Mouse (Mus musculus) telencephalon, adult 2 months (tissue): ENCODE results near the gene Mroh2a.
A peak's percentile ranks its signal among the peaks of the same experiment; 100 is the strongest.

ENCODE experiments used
- DNase-seq: peaks from one replicate; pipeline ENCODE4 v3.0.0-alpha.2; 2011; ENCODE audit warnings: low read depth, low spot score

Mroh2a gene

DNA sequence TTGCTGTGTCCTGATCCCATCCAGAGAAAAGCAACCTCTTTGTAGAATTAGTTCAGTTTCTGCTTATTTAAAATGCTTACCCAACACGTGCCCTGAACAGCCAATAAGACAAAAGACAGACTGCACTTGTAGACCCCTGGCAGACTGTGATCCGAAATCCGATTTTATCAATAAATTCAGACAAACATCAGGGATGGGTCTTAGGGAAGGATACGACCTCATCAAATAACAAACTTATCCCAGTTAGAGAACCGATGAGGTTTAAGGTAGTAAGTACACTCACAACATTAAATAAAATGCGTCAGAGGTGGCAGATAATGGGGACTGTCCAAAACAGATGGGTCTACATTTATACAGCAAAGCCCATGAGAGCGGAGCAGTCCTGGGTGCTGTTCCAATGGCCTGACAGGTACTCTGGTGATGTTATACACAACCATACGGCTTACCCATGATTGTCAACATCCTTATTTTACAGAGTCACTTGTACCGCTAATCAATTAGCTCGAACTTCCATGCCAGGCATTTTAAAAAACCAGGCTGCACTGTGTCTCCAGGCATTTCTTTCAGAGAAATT, 49.8 kb downstream of the Mroh2a start:
- no peak for DNase-seq

DNA sequence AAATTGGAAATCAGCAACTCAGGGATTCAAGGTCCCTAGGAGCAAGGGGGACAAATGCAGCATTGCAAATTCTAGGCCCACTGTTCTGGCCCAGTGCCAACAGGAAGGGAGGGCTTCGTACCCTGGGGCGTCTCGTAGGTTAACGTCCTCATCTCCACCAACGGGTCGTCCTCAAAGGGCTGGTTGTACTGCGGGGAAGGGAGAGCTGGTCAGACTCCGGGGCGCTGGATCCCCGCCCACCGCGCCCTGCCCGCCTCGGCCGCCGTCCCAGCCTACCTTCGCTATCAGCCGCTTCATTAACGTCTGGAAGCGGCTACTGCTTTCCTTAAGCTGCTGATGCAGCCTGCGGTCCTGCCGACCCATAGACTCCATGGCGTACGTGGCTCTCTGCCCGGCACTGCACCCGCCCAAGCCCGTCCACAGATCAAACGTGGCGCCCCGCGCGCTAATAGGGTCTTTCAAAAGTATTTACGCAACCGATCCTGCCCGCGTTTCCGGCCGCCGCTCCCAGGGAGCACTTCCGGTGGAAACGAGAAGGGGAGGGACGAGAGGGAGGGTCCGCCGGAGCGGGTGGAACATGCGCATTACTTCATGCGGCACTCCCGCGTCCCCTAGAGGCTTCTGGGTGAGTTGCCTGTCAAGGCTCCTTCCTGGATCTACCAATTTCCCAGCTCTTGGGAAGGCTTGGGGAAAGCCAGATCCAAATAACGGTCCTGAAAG, 50.5 kb downstream of the Mroh2a start, which contains the start of the genes Hjurp and Trpm8:
Hjurp (minus strand) TSS at position 536 of the 720 bp plus-strand sequence.
Trpm8 (plus strand) TSS at position 564 of the 720 bp plus-strand sequence.
- peak; percentile 100 for DNase-seq

DNA sequence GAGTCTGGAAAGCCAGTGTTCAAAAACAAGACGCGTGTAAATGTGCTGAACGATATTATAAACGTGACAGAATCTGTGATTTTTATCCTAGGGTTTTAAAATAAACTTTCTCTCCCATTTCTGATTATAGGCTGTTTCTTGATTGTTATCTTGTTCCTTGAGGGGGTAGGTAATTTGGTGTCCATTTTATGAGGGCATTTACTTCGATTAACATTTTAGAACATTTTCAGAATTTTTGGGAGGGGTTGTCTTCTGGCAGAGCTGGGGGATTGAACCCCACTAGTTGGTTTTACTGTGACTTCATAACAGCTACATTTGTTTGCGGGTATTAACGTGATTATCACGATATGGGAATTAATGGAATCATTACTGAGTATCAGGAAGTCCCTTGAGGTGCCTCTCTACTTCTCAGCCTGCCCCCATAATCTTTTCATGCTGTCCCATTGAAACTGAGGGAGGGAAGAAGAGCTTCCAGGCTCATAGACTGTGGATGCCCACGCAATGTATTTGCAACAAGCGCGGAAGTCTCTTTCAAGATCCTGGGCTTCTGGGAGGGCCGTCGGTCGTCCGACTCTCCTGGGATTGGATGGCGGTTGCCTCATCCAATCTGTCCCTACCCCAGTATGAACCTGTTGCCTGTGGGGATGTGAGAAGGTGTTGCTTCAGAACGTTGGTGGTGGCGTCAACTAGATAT, 51.2 kb downstream of the Mroh2a start:
- no peak for DNase-seq

DNA sequence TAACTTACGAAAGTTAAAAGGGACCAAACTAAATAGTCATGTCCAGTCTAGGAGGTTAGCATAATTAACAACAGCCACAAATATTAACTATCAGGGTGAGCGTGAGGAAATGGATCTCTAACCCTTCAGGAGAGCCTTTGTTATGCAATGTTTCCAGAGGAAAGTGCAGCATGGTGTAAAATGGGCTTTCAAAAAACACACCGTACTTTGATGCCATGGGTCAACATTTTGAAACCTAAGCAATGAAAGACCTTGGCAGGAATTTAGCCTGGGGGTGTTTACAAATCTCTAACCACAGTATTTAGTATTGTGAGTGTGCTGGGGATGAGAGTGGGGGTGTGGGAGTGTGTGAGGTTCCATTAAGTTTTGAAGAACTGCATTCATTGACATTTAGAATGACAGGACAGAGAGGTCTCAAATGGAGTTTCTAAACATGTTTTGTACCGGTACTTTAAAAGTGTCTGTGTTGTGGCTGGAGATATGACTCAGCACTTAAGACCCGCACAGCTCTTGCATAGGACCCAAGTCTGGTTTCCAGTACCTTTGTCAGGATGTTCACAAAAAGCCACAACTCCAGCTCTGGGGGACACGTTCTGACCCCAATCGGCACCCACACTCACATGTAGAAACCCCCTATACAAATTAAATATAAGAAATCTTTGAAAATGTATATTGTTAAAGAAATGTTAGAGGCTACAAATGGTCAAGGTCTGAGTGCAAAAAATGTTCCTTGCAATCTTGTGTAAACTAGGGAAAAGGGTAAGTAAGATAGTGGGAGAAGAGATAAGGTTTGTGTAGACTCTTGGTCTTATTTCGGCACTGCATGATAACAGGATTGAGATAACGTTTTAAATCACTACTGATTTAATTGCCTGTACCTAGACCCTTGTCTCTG, 52.6 kb downstream of the Mroh2a start:
- DNase-seq: no peak

DNA sequence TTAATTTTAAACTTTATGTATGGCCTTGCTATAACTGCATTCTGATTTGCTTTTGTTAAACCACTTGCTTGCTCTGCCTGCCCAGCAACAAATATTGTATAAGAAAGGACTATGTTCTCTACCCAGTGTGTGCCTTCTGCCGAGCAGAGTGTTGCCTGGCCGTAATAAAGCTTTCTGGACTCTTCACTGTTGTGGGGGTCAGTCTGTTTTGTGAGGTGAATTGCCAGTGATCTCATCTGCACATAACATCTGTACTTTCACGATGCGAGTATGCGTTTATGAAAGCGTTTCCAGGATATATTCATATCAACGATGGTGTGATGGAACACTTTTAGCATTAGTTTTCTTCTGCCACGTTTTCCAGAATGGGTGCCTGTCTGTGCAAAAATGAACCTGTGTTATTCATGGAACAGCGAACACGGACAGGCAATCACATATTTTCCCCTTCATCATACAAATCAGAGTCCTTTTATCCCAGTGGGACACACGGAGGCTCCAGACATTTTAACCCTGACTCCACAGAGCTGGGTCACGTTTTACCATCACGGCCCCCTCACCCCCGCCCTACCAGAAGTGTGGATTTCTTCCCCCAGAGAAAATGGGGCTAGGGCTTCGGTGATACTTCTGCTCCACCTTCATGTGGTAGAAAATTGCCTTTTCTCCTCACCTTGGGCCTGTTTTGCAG, 53.4 kb downstream of the Mroh2a start:
- DNase-seq: no peak

DNA sequence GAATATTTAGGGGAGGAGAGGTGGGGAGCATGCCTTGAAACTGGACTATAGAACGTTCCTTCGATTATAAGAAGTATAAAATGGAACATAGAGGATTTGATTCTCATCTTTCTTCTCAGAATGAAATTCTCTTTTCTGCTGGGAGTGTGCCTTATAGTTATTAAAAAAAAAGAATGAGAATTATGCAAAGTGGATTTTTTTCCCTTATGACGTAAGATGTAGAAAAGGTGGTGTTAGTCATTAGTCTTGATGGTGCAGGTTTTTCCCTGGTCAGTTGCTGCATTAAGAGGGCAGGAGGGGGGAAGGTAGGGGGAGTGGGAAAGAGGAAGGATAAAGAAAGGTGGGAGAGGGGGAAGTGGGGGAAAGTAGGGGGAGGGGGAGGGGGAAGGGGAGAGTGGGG, 55.5 kb downstream of the Mroh2a start:
- no peak for DNase-seq

DNA sequence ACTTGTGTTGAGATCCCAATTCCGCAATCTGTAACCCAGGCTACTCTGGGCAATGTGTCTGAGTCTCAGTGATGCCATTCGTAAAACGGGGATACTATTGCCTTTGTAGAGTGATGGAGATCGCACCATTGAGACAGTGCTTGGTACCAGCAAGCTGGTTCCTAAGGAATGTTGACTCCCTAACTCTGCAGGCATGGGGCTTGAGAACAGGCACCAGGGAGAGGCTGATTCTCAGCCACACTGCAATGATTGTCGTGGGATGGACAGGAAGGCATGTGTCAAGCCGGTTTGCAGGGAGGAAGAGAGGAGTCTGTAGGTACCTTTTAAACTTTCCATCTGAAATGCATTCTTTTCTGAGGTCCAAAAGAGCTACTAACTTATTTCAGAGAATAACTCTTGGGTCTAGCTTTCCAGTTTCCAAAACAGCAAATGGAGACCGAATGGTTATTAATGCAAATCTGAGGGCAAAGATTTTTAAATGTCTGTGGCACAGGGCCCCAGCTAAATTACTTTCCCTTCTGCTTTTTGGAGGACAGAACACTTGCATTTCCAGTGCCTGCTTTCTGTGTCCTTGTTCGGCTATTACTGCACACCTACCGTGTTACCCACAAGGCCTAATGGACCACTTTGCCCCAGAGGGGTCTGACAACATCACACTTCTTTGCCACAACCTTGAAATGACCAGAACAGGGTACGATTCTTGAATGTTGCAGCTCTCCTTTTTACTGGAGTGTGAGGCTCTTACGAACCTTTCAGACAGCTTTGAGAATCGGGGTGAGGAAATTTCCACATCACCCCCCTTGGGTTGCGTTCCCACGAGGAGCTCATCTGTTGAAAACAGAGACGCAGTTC, 56.8 kb downstream of the Mroh2a start:
- no peak for DNase-seq

DNA sequence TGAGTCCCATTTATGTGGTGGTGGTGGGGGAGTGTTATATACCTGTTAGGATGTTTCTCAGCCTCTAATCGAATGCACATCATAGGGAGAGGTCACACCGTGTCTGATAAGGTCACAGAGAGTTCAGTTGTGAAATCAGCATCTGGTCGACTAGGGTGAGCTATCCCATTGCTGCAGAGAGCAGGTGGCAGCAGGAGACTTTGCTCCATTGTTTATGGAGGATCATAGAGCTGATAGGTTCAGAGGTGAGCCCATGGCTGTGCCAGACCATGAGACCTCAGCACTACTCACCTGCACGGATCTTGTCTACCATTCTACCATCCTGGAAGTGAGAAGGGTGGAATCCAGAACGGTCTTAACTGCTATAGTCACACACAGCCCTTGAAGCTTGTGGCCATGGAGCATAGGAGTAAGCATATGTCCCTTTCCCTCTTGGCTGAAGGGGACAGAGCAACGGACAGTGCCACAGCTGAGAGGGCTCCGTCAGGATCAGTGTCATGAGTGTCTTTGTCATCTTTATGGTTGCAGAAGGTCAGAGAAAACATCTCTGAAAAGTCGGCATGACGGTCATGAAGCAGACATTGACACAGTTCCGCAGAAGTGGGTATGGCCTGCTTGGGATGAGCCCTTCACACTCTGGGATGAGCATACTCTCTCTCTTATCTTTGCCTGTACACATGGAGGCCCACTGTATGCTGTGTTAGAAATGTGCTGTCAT, 57.6 kb downstream of the Mroh2a start:
- no peak for DNase-seq

DNA sequence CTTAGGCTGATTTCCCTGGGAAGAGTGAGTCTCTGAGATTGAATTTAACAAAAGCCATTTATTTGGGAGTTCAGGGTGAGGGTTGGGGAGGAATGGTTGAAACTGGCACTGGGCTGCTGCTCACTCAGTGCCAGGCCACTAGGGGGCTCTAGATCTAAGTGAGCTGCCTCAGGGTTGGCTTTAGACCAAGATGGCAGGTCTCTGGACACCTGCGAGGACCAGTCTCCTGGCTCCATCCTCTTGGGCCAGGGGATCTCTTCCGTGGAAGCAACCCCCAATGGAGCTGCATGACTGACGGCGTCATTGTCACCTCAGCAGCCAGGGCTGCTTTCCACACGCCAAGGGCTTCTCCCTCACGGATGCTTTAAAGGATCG, 58.1 kb downstream of the Mroh2a start:
- no peak for DNase-seq

DNA sequence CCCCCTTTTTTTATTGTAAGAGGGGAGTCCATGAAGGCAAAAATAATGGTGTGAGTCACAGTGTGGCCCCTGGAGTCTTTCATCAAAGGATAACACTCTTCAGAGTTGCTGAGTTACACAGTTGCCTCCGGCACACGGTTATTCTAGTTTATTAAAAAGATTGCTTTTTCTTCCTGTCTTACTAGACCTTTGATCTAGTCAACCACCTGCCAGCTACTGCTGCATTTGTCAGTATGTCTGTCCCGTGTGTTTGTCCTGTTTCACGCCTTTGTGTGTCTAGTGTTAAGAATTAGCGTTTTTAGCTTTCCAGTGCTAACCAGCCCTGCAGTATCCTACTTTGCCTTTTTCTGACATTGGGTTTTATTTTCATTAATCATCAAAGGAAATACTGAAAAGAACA, 58.9 kb downstream of the Mroh2a start:
- DNase-seq: no peak

DNA sequence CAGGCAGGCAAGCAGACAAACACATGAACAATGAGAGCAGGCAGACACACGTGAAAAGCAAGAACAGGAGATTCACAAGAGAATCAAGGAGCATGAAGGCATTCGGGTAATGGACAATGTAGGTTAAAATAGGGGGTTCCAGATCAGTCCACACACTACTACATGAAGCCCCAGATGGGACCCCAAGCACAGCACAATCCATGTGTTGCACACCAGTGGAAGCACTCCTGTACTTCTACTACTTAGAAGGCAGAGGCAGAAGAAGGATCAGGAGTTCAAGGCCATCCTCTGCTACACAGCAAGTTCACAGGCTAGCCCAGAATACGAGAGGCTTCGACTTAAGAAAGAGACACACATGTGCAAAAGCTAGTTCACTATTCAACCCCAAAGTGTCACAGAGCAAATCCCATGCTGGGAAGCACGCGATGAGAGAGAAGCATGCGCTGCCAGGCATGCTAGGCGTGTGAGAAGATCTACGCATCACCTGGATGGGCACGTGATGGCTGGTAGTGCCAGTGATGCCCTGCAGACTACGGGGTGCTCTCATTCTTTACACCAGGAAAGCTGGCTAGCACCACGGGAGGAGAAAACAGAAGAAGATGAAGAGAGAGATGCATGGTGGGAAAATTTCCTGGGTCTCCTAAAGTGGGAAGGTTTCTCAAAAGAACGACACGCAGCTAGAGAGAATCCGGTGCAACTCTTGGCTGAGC, 59.5 kb downstream of the Mroh2a start:
- DNase-seq: no peak

DNA sequence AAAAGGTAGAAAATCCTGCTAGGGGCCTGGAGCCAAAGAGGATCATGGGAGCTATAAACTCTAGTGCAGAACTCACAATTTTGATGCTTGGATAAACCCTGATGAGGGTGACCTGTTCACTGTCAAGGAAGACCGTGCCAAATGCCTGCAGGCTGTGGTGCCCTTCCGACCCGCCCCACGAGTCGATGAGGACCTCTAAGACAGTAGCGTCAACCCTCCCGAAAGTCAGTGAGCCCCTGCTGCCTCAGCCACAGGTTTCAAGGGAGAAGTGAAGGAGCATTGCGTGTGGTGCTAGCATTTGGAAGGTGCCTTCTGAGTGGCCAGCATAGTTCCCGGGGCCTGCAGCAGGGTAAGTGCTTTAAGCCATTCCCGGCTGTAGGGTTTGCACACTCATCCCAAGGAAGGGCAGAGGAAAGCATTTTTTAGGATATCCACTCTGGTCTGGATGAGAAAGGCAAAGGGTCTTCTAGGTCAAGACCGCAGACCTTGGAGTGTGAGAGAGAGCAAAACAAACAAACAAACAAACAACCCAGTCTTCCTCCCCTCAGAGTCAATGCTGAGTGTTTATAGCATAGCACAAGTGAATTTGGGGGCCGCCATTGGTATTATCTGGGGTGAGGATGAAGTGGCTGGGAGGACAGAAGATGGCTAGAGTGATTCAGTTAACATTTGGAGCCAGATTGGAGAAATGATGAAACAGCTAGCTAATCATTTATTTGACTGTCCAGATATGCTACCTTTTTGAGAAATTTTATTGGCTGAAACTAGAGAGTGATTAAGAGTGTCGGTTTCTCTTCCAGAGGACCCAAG, 60.3 kb downstream of the Mroh2a start:
- DNase-seq: no peak

DNA sequence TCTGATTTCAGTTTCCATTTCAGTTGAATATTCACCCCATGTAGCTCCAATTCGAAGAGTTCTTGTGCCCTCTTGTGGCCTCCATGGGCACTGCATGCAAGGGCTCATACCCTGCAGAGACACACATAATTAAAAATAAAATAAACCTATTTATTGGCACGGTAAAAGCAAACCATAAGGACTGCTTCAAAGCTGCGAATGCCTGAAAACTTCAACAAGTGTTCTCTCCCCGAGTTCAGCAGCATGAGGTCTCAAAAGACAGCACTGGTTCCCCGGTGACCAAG, 60.9 kb downstream of the Mroh2a start:
- DNase-seq: no peak

DNA sequence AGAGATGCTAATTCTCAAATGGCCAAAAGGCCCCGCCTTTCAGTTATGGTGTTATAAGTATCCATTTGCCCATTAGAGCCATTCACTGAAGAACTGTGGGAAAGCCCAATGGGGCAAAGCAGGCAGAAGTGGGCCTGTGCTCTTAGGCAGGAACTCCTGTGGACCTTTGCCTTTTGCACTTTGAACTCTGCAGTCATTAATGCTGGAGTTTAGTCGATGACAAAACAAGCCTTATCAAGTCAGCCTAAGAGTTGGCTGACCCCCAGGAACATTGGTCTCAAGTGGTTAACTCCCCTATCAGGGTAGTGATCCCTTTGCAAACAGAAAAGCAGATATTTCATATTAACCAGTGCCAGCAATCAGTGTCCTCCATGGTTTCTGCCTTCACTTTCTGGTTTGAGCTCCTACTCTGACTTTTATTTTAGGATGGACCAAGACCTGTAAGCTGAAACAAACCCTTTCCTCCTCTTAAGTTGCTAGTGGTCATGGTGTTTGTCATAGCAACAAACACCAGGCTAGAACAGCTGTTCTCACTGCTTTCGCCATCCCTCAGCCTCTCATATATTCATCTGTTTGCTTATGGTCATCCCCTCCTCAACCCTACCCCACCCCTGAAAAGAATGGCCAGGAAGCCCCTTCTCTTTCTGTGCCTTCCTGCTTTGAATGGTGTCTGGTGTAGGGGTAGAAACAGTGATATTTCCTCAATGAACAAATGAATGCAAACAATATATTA, 61.4 kb downstream of the Mroh2a start:
- no peak for DNase-seq

DNA sequence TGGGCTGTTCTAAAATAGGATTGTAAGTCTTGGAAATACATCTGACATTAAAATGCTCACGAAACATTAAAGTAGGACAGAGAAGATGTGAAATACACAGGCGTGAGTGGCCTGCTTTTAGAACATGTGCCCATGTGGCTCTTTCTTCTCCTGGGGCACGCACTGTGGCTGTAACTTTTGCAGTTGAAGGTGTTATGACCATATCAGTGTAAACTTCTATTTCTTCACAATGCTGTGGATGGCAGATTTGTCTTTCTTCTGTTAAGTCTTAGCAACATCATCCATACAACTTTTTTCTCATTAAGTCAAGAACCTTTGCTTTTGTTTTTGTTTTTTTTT, 62.0 kb downstream of the Mroh2a start:
- no peak for DNase-seq

DNA sequence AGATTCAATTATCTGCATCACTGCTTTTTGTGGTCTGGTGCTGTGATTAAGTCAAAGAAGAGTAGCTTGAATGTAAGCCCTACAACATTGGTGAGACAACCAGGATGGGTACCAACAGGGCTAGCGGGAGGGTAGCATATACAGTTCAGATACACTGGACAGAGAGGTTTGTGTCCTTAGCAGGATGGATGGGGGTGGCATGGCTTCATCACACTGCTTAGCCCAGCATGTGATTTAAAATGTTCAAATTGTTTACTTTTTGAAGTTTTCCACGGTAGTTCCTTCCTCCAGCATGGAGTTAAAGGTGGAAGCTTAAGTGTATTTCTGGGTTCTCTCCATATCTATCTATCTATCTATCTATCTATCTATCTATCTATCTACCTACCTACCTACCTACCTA, 62.4 kb downstream of the Mroh2a start:
- no peak for DNase-seq

DNA sequence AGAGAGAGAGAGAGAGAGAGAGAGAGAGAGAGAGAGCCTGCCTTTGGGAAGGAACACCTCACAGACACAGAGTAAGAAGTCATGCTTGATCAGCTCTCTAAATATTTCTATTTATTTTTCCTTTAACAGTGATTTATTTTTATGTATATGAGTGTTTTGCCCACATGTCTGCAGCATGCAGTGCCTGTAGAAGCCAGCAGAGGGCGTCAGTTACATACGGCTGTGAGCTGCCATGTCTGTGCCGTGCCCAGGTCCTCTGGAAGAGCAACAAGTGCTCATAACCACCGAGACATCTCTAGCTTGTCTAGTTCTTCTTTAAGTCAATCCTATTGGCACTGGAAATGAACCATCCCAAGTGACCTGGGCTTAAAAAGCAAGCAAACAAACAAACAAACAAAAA, 63.1 kb downstream of the Mroh2a start:
- DNase-seq: no peak

DNA sequence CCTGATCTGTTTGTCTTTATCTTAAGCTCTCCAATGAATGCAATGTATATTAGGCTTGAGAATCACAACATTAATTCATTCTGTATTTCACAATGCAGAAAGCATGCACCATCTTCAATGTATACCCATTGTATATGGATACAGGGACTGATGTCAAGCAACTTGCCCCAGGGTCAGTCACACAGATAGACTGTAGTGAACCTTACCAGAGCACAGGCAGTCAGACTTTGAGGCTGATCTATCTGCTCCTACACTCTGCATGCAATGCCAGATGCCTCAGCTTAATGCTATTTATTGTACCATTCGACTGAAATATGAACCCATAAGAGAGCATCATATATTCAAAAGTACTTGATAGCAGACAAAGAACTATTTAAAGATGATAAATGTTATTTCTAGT, 63.7 kb downstream of the Mroh2a start:
- DNase-seq: no peak
